29 mouse cellular contexts compared by ENCODE assay signal in genomic region chr15:86542371-86542770, GRCm38 (mm10).
DNase-seq lines count a peak whose midpoint lies in the region; ATAC-seq and TF ChIP-seq lines count a peak whose summit lies in the region.
"Had no signal": no experiment of that assay in that cellular context is flagged by ENCODE, and none has a peak within 500 bp of the region (broad histone marks: within the 10 kb centered on the region; RNA-seq: fewer than 3 reads in every experiment).

No protein-coding gene starts in this region.

- peak; percentile 6 for DNase-seq in forebrain, embryonic 11.5 days (ENCODE audit: low spot score)
- DNase-seq in heart, adult 9 months (ENCODE audit: low spot score in 2 of 2): peak; percentile 1 to 3
- DNase-seq in heart, postnatal 10 days: no peak
- DNase-seq in hindbrain, postnatal 0 days (ENCODE audit: low spot score): peak; percentile 34
- peak; percentile 12 for DNase-seq in urinary bladder, adult 2 months (ENCODE audit: low spot score)
- no peak for DNase-seq in urinary bladder, adult 18-20 months (ENCODE audit: low spot score in 2 of 2)
- DNase-seq: adrenal gland, postnatal 10 days; adrenal gland, postnatal 36 days; B cell, adult 2 months; cerebellum, adult 18-20 months; cerebellum, adult 9-11 months; cerebellum, postnatal 36 days; embryo, embryonic 11 days; forebrain, postnatal 0 days; gastrocnemius, adult 2 months; gastrocnemius, postnatal 14 days; heart, postnatal 36 days; kidney, adult 2 months had no signal

- H3K27ac ChIP-seq in forebrain, embryonic 11.5 days (ENCODE audit: low read depth, low read length): no peak overlapping the region
- H3K27ac ChIP-seq in forebrain, embryonic 12.5 days: no peak overlapping the region
- H3K27ac ChIP-seq in hindbrain, postnatal 0 days: no peak overlapping the region
- no peak overlapping the region for H3K27ac ChIP-seq in hindbrain, embryonic 13.5 days
- H3K27ac ChIP-seq: embryonic facial prominence, embryonic 10.5 days; embryonic facial prominence, embryonic 13.5 days; gastrocnemius, adult 2 months; heart, embryonic 13.5 days; hindbrain, embryonic 12.5 days had no signal

- H3K4me2 ChIP-seq in forebrain, embryonic 11.5 days (ENCODE audit: low read depth, low read length, severe bottlenecking): no peak overlapping the region
- H3K4me2 ChIP-seq in forebrain, embryonic 12.5 days: no peak overlapping the region
- H3K4me2 ChIP-seq in hindbrain, postnatal 0 days (ENCODE audit: low read depth, low read length): no peak overlapping the region
- no peak overlapping the region for H3K4me2 ChIP-seq in hindbrain, embryonic 13.5 days
- H3K4me2 ChIP-seq: embryonic facial prominence, embryonic 13.5 days; heart, embryonic 13.5 days; hindbrain, embryonic 12.5 days had no signal

- no peaks in the 10 kb centered on the region for H3K27me3 ChIP-seq in forebrain, embryonic 11.5 days (ENCODE audit: control insufficient read depth, insufficient read depth, low read length)
- H3K27me3 ChIP-seq in forebrain, embryonic 12.5 days: no peaks in the 10 kb centered on the region
- no peaks in the 10 kb centered on the region for H3K27me3 ChIP-seq in hindbrain, postnatal 0 days (ENCODE audit: insufficient read depth, low read length)
- H3K27me3 ChIP-seq in hindbrain, embryonic 13.5 days: no peaks in the 10 kb centered on the region
- H3K27me3 ChIP-seq: embryonic facial prominence, embryonic 13.5 days; hindbrain, embryonic 12.5 days; Patski had no signal

- H3K36me3 ChIP-seq in forebrain, embryonic 11.5 days (ENCODE audit: control insufficient read depth, insufficient read depth, low read length): no peaks in the 10 kb centered on the region
- H3K36me3 ChIP-seq in forebrain, embryonic 12.5 days (replicated peaks): no peaks in the 10 kb centered on the region
- no peaks in the 10 kb centered on the region for H3K36me3 ChIP-seq in hindbrain, postnatal 0 days (ENCODE audit: insufficient read depth, low read length)
- H3K36me3 ChIP-seq in hindbrain, embryonic 13.5 days: no peaks in the 10 kb centered on the region
- H3K36me3 ChIP-seq: embryonic facial prominence, embryonic 10.5 days; embryonic facial prominence, embryonic 13.5 days; G1E; heart, embryonic 13.5 days; hindbrain, embryonic 12.5 days had no signal

- intact Hi-C loops in heart, postnatal 10 days (cut with DNase I): no loop called here

- no peaks in the 10 kb centered on the region for H3K9me3 ChIP-seq in forebrain, embryonic 11.5 days (ENCODE audit: control insufficient read depth, low read length)
- H3K9me3 ChIP-seq in forebrain, embryonic 12.5 days: no peaks in the 10 kb centered on the region
- peaks cover 3% of the 10 kb centered on the region; the same call in 1 of the 2 replicates for H3K9me3 ChIP-seq in hindbrain, postnatal 0 days (ENCODE audit: low read length)
- H3K9me3 ChIP-seq in hindbrain, embryonic 13.5 days: peaks cover 4% of the 10 kb centered on the region
- H3K9me3 ChIP-seq: embryonic facial prominence, embryonic 10.5 days; heart, embryonic 13.5 days; hindbrain, embryonic 12.5 days had no signal

- no peak for TF ChIP-seq CTCF in hindbrain, postnatal 0 days (IDR thresholded peaks at IDR 0.05; ENCODE audit: low read depth)

- WGBS in forebrain, embryonic 11.5 days: 83% methylated on average over 3 of the region's 3 CpGs
- 81% methylated on average over 3 of the region's 3 CpGs for WGBS in forebrain, embryonic 12.5 days
- WGBS in hindbrain, postnatal 0 days: 55% methylated on average over 3 of the region's 3 CpGs
- WGBS in hindbrain, embryonic 13.5 days: 70% methylated on average over 3 of the region's 3 CpGs

- H3K4me3 ChIP-seq in forebrain, embryonic 11.5 days (ENCODE audit: low read depth, low read length): no peak overlapping the region
- H3K4me3 ChIP-seq in forebrain, embryonic 12.5 days (replicated peaks): no peak overlapping the region
- no peak overlapping the region for H3K4me3 ChIP-seq in hindbrain, postnatal 0 days (ENCODE audit: low read length)
- H3K4me3 ChIP-seq in hindbrain, embryonic 13.5 days: no peak overlapping the region
- H3K4me3 ChIP-seq: embryonic facial prominence, embryonic 10.5 days; embryonic facial prominence, embryonic 13.5 days; erythroblast, embryonic 14.5 days; gastrocnemius, adult 2 months; heart, embryonic 13.5 days; hindbrain, embryonic 12.5 days had no signal

- H3K9ac ChIP-seq in forebrain, embryonic 11.5 days (ENCODE audit: low read length): no peak overlapping the region
- no peak overlapping the region for H3K9ac ChIP-seq in forebrain, embryonic 12.5 days
- H3K9ac ChIP-seq in hindbrain, postnatal 0 days (replicated peaks; ENCODE audit: low read length): no peak overlapping the region
- H3K9ac ChIP-seq in hindbrain, embryonic 13.5 days: no peak overlapping the region
- H3K9ac ChIP-seq: embryonic facial prominence, embryonic 13.5 days; forebrain, postnatal 0 days; heart, embryonic 13.5 days; hindbrain, embryonic 12.5 days had no signal

- no peak for ATAC-seq in forebrain, embryonic 11.5 days (replicated peaks; ENCODE audit: low FRiP score)
- no peak for ATAC-seq in forebrain, embryonic 12.5 days (ENCODE audit: low FRiP score)
- no peak for ATAC-seq in hindbrain, postnatal 0 days
- no peak for ATAC-seq in hindbrain, embryonic 13.5 days (ENCODE audit: low FRiP score)
- ATAC-seq: forebrain, embryonic 14.5 days; forebrain, postnatal 0 days; intestine, postnatal 0 days; Patski had no signal

- no peaks in the 10 kb centered on the region for H3K4me1 ChIP-seq in forebrain, embryonic 11.5 days (replicated peaks; ENCODE audit: control insufficient read depth, insufficient read depth, low read length)
- H3K4me1 ChIP-seq in forebrain, embryonic 12.5 days: no peaks in the 10 kb centered on the region
- H3K4me1 ChIP-seq in hindbrain, postnatal 0 days (ENCODE audit: insufficient read depth, low read length): no peaks in the 10 kb centered on the region
- 0 out of 2 replicates have a peak, but pooled peaks cover 4% of the 10 kb centered on the region for H3K4me1 ChIP-seq in hindbrain, embryonic 13.5 days (replicated peaks)
- H3K4me1 ChIP-seq: embryonic facial prominence, embryonic 10.5 days; embryonic facial prominence, embryonic 13.5 days; heart, embryonic 13.5 days had no signal

Comparison
In these comparisons a context has a peak if more than half of its experiments do, and no peak if none do; other contexts are left out.
1. DNase-seq: peak in forebrain, embryonic 11.5 days (single experiment), heart, adult 9 months (2 of 2), hindbrain, postnatal 0 days (single experiment) and urinary bladder, adult 2 months (single experiment); none in heart, postnatal 10 days (0 of 2) and urinary bladder, adult 18-20 months (0 of 2).